Mouse (Mus musculus) retina, postnatal 1 day (tissue): ENCODE measurements around the gene Lsg1.

Experiments used
- DNase-seq: peaks from one replicate; pipeline ENCODE4 v3.0.0-alpha.2; 2012

The Lsg1 gene

DNA sequence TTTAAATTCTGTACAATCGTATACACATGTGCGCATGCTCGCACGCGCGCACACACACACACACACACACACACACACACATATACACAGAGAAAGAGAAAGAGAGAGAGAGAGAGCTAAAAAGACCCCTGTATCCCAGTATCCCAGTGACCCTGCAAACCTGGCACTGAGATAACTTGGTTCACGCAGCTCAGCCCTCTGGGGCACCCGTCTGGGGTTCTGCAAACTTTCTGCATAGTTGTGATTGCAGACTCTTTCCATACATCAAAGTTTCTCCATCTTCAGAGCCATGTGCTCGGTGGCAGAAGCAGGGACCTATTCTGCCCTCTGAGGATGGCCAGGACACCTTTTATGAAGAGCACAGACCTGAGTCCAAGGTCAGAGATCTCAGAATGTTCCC, 70.4 kb downstream of the Lsg1 start:
- no peak for DNase-seq

DNA sequence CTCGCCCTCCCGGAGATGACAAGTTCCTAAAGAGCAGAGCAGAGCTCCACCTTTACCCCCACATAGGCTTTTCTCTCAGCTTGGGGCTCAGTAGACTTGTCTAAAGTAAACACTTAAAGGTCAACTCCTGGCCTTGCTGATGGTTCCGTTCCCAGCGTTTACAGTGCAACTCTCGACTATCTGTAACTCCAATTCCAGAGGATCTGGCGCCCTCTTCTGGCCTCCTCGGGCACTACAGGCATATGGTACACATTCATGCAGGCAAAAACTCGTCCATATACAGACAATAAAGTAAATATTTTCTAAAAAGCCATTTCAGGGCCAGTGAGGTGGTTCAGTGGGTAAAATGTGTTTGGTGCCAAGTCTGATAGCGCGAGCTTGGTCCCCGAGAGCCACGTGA, 72.0 kb downstream of the Lsg1 start:
- no peak for DNase-seq

DNA sequence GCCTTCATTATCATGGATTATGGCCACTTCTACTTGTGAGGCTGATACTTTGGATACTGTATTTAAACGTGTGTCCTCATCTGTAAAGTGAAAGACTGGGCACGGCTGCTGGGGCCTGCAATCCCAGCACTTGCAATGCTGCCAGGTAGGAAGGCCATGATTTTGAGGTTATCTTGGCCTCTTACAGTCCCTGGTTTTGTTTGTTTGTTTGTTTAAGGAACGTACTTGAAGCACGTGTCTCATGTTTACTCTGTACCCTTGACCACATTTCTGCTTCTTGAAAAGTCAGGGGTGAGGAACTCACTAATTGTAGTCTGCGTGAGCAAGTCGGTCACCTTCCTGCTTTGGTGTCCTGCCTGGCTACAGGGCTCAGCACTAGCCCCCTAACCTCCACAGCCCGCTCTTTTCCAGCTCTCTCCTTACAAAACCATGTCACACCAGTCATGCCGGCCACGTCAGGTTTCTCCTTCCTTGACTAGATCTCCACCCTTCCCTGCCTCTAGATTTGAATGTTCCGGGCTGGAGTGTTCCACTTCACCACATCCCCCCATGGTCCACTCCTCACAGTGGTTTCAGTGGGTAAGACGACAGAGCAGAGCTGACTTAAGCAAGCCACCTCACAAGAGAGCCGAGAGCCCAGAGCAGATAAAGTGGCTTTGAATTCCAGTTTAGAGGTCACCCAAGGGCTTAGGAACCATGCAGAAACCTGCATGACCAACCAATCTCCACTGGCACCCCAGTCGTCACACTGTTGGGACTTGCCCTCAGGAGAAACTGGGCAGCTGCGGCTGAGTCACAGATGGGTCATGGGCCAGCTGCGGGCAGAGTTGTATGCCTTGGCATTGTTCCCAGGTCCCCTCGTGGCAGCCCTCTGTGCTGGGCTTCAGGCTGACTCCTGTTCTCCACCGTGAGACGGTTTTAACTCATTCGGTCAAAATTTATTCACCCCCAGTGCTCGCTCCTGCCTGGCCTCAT, 74.1 kb downstream of the Lsg1 start:
- DNase-seq = peak; percentile 66

- DNase-seq = peak; percentile 48
Measured at GRCm38 (mm10) chr16:30512375-30513049, 74.9 kb downstream of the Lsg1 start.

DNA sequence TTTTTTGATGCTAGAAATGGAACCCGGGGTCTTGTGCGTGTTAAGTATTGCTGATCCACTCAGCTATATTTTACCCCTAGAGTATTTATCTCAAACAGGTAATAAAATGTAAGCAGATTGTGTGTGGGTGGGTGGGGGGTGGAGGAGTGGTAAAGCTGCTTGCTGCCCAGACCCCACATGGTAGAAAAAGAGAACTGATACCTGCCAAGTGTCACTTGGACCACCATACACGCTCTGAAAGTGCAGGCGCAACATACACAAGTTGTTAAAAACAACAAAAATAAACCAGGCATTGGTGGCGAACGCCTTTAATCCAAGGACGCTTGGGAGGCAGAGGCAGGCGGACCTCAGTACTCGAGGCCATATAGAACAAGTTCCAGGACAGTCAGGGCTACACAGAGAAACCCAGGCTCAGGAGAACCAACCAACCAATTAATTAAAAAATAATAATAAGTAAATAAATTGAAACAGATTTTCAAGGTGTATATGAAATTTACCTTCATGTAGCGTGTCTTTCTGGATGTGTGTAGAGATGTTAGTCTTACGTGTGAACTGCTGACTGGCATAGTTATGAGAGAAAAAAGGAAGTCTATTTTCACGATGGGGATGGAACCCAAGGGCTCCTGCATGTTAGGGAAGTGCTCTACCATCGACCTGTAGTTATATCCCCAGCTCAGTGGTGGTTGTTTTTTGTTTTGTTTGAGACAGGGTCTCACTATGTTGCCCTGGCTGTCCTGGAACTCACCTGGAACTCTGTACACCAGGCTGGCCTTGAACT, 75.6 kb downstream of the Lsg1 start:
- no peak for DNase-seq

DNA sequence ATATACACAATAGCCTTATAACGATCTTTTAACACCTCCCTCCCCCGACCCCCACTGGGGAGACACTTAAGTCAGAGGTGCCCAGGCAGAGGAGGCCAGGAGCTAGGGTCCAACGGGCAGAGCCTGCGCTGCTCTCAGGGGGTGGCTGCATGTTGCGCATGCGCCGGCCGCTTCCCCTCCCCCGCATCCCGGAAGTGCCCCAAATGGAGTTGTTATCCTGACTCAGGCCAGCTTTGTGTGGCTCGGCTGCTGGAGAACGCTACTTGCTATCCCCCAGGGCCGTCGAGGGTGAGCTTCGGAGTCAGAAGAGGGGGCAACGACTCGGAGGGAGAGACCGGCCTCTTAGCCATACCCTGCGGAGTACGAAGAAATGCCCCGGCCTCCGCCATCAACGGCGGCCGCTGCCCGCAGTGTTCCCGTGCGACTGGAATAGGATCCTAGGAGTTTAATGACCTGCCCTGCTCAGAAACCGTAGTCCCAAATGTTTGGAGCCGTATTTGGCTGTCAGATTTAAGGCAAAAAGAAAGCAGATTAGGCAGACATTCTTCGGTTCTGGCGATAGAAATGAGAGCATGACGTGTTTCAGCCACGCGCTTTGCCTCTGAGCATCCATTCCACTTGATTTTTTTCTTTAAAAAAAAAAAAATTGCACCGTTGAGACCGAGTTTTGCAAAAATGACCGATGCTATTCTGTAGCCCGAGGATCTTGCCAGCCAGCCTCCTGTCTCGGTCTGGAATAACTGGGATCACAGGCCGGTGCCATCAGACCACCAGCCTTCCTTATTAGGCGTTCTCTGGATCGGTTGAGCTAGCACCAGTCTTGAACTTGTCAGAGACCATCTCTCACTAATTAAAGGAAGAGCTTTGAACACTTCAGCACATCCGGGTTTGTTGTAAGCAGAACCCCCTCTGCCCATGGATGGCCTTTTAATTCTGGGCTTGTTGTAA, 76.6 kb downstream of the Lsg1 start:
- peak; percentile 93 for DNase-seq
